Mouse (Mus musculus) retina, adult 2 months (tissue): Measurements from ENCODE around the gene Axin2.
A peak's percentile ranks its signal among the peaks of the same experiment; 100 is the strongest.
"Not testable (repeated sequence)": the region's sequence is repeated elsewhere in the genome, so short reads cannot be mapped to it uniquely, and the experiment has no call there.

Experiments
- DNase-seq: peaks from one replicate; pipeline ENCODE4 v3.0.0-alpha.2; 2012; ENCODE audit warnings: low read depth, low spot score

Gene Axin2

DNA sequence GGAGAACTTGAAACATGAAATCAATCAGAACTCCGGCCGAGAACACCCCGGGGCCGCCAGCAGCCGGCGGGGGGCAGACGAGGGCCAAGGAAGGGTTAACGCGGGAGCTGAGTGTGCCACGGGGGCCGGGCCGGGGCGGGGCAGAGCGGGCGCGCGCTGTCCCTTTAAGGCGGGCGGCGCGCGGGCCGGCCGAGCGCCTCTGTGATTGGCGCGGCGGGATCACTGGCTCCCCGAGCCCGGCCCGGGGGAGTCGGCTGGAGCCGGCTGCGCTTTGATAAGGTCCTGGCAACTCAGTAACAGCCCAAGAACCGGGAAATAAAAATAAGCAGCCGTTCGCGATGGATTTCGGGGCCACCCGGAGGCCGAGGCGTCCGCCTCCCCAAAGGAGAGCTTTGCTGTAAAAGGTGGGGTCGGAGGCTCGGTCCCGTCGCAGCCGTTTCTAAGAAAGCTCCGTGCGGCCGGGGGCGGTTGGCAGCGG is at the start of gene Axin2:
Gene Axin2, plus strand, starts transcription at position 192 of the 478 bp plus-strand sequence.
- DNase-seq = peak; percentile 73

DNA sequence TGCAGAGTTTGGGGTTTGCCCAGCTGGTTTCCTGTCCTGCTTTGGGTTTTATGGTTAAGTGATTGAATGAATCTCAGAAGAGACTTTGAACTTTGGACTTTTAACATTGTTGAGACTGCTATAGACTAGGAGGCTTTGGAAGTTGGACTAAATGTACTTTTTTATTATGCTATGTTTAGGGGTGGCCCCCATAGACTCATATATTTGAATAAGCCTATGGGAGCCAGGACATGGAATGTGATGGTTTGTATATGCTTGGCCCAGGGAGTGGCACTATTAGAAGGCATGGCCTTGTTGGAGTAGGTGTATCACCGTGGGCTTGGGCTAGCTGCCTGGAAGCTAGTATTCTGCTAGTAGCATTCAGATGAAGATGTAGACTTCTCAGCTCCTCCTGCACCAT is 48.9 kb upstream of the Axin2 start:
- not testable (repeated sequence) for DNase-seq

DNA sequence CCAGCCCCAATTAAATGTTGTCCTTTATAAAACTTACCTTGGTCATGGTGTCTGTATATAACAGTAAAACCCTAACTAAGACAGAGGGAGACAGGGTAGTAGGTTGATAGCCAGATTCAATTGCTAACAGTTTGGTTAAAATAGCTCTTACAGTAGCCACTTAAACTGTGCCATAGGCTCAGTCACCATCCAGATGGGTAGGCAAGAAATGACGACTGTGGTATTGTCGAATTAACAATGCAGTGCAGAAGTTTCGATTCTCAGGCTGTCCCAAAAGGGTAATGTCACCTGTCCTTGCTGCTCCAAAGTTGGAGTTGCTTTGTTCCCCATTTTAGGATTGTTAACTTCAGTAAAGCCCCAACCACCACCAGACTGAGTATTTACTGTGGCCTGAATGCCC is 48.4 kb upstream of the Axin2 start:
- DNase-seq = no peak

DNA sequence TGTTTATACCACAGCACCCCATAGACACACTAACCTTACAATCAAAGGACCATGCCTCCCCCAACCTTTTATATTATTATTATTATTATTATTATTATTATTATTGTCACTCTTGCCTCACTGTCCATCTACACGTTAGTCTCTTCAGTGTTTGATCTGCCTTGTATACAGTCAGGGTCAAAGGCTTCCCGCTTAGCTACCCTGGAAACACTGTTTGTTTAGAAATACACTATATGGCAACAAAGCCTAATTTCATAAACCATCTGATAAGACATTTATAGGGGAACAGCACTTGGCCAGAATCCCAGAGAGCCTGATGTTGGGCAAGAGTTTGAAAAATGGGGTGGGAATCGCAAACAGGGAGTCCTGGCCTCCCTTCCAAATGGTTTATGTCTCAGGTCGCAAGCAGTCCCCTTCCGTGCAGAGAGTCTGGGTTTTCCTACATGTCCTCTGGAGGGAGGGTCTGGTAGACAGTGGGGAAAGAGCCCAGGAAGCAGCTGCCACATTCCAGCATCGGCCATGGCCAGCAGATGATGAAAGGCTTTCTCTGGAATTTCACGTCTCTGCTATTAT is 43.4 kb upstream of the Axin2 start:
- no peak for DNase-seq

DNA sequence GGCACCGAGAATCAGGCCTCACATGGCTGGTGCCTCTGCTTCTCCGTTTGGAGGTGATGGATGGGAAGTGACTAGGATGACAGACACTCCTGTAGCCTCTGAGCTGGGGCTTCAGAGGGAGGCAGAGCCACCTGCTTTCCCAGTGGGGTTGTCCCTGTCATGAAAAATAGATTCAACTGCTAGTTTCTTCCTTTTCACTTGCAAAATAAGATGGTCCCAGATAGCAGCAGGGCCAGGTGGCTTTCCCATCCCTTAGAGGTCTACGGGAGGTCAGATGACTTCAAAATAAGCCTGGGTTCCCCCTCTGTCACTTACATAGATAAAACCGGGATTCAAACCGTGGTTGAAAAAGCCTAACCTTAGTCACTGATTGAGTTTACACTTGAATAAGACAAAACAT is 42.6 kb upstream of the Axin2 start:
- no peak for DNase-seq

DNA sequence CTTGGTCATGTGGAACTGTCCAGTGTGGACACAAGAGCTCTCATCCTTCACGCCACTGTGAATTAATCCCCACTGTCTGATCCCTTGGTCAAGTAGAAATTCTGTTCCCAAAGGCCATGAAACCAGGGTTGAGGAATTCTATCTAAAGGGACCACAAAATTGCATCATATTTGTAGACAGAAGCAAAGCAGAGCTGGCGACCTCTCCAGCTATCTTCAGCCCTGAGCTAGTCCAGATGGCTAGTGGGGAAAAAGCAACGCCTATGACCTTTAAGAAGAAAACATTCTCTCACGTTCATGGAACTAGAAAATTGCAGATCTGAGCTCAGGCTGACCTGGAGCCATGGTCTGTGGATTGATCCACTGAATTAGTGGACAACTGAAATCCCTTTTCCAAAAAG is 39.6 kb upstream of the Axin2 start:
- no peak for DNase-seq

DNA sequence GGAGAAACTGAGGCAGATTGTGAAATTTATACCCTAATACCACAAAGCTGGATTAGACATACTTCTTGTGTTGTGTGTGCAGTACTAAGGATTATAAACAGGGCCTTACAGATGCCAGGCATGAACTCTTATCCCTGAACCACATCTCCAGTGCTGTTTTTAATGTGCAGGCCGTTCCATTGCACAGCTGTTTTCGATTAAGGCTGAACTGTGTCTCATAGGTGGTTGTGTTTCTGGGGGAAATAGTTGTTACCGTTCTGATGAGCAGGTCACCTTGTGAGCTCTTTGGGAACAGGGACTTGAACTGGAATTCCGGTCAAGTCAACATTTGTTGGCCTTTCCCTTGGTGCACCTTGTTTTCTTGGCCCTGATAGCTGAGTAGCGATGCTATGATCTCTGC is 38.5 kb upstream of the Axin2 start:
- no peak for DNase-seq

DNA sequence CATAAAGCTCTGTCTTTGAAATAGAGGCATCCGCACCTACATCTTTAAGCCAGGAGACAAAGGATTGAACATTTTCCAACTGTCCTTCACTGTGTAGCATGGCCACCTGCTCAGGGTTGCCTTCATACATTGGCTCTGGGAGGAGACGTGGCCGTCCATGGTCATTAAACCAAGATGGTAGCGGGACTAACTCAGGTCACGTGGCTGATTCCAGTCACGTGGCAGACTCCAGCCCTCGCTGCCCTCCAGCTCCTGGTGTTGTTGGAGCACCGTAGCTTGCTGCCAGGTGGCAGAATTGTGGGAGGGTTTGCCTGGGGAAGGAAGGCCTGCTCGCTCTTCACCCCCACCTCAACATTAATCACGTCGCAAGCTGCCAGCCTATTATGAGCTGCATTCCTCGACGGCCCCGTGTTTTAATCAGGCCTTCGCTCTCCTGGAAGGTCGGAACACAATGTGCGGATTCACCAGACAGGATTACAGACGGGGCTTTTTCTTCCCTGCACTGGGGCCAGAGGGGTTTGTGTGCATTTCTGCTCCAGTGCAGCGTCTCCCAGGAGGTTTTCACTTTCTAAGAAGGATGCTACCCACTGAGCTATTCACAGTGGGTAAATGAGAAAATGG is 34.8 kb upstream of the Axin2 start:
- DNase-seq = no peak

DNA sequence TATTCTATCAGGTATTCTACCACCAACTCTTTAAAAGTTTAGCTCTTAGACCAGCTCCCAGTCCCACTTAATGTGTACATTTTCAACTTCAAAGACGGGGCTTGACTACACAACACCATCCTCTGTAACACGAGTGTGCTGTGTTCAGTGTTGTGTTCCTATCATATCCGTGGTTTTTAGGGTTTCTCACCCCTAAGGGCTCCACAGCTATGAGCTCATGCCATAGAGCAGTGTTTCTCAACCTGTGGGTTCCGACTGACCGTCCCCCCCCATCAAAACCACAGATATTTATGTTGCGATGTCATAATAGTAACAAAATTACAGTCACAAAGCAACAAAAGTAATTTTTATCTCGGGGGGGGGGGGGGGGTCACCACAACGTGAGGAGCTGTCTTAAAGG is 34.1 kb upstream of the Axin2 start:
- DNase-seq = no peak

DNA sequence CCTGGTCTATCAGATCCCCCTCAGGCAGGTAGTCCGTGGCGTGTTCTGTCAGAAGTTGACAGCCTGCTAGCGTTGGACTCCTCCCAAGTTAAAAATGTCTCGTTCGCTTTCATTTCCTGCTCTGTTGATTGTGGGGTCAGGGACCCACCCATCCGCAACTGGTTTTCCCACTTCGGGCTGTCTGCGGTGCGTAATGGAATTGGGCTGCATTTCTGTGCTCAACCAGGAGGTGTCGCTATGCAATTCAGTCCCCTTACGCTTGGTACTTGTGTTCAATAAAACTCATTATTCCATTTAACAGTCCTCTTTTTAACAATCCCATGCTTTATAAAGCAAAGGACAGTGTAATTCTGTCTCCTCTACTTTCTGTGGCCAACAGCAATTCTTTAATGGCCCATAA is 31.0 kb upstream of the Axin2 start:
- no peak for DNase-seq

DNA sequence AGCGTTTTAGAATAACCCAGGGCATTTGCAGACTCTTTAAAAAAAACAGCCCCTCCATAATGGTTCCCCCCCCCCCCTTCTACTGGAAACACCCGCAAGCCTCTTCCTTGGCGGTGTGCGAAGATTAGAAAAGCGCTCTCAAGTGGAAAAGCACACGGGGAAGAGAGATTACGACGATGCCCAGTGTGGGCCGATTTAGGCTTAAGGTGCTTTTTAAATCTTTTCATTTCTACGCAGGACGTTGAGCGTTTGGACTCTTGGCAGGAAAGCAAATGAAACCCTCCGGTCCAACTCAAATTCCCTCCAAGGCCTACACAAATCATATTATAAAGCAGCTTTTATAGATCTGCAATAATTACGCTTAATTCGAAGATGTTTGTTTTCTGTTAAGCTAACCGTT is 29.6 kb upstream of the Axin2 start:
- no peak for DNase-seq

DNA sequence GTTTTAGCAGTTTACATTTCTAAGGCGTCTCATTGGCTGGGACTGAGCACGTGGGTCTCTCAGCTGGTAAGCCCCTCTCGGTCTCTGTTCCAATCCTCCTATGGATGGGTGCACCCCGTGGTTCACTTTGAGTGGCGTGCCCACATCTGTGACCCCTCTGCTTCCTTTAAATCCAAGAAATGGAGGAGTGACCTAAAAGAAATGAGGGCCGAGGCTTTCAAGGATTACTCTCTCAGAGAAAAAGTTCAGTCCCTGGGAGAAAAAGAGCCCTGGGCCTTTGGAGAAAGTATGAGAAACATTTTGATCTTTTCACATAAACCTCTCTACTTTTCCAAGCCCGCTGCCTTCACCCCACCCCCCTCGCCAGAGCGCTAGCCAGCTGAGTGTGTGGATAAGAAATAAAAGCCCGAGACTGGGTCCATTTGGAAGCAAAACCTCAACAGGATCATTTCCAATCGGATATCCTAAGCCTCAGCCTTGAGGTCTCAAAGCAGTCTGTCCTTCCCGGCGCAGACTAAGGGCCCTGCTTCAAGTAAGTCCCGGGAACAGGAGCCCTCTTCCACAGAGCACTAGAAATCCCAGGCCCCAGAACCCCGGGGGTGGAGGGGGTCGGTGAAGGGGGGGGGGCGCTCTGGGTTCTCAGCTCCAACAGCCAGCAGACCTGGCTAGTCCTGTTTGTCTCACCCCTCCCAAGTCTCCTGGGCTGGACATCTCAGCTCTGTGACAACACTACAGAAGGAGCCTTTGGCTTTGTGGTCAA is 28.9 kb upstream of the Axin2 start:
- no peak for DNase-seq

DNA sequence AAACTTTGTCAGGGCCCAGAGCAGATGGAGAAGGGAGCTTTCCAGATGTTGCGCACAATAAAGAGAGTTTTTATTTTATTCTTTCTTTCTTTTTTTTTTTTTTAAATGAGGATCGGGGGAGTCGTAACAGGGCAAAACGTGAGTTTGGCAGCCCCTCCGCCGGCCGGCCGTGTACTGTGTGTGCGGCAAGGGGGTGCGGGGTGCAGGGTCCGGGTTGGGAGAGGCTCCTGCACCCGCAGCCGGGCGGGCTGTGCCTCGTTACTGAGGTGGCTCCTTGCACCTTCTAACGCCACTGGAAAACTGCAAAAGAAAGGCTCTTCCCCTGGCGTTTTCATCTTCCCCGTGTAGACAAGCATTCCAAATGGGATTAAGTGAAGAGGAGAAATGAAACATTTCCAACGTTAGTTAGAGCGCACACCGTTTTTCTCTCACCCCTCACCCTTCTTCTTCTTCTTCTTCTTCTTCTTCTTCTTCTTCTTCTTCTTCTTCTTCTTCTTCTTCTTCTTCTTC is 28.2 kb upstream of the Axin2 start:
- no peak for DNase-seq

DNA sequence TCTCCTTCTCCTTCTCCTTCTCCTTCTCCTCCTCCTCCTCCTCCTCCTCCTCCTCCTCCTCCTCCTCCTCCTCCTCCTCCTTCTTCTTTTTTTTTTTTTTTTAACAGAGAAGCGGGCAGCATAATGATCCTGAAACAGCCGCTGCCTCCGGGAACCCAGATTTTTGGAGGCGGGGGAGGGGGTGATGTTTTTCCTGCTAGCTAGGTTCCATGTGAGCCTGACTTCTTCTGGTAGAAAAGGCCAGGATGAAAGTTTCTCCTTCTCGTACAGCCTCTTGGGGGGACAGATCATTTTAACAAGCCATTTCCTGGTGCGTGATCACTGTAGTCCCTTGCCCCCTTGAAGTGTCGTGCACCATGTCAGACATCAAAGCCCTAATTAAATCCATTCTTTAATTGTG is 27.7 kb upstream of the Axin2 start:
- no peak for DNase-seq

DNA sequence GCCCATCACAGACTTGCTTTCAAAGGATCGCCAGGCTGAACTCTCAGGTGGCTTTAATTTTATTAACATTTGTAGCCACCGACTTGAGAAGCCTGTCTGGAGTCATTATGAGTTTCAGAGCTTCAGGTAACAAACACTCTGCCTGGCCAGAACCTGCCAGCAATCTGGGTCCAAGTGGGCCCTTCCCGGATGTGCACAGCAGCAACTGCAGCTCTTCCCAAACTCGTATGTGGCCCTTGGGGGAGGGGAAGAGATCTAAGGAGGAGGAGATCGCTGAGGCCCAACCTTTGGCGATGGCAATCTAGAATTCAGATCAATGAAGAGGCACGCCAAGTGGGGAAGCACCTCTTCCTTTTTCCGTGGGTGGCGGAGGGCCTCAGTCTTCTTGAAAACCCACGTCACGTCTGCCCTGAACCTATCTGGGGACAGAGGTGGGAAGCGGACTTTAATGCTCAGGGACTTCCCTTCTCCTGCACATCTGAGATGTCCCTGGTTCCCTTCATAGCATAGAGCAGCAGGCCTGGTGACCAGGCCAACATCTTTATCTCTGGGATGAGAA is 26.8 kb upstream of the Axin2 start:
- no peak for DNase-seq

DNA sequence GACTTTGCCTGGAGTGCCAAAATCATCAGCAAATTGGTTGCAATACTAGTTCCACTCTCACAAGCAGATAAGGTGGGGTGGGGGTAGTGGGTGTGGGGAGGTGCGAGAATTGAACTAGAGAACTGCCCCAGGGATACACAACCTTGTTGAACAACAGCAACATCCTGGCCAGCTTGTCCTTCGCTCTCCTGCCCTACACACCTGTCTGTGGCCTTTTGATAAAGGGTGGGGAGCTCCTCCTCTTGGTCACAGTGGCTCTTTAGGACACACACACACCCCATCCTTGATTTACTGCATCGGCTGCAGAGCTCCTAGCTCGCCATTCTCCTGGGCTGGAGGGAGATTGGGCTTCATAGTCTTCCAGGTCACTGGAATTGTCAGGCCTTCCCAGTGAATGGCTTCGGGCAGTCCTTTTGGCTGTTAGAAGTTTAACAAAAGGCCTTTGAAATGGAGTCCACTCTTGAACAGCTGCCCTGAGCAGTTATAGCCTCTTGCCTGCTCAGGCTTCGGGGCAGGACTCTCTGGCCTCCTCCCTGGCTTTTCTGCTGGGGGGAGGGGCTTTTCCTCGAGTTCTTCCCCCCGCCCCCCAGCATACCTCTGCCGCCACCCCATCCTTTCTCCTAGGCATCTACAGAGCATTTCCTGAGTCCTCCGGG is 26.2 kb upstream of the Axin2 start:
- no peak for DNase-seq

DNA sequence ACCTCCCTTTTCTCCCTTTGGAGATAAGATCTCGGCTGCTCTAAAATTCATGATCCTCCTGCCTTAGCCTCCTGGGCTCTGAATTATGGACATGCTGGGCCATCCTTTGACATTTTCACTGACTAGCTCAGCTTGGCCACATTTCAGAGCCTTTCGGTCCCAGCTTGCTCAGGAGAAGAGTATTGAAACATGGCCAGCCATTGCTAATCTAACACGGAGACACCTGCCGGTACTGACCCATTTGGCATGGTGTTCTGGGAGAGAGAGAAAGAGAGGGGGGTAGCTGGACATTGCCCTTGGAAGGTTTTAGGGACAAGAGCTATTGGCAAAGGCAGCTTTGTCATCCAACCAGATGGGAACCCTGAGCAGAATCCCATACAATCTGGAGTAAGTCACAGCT is 23.1 kb upstream of the Axin2 start:
- DNase-seq = no peak

DNA sequence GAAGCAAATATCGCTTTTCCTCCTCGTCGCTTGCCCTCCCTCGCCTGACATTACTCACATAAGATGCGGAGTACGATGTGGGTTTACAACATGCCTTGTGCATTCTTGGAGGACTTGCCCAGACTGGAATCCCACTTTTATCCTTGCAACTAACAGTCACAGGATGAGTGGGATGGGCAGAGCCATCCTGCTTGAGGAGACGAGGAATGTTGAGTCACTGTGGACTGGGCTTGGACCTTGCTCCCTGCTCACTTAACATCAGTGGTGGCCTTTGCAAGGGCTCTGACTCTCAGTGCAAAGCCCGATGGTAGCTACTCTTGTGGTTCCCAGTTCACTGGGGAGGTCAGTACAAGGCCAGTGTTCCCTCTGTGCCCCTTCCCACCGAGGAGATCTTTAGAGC is 22.1 kb upstream of the Axin2 start:
- DNase-seq = no peak

DNA sequence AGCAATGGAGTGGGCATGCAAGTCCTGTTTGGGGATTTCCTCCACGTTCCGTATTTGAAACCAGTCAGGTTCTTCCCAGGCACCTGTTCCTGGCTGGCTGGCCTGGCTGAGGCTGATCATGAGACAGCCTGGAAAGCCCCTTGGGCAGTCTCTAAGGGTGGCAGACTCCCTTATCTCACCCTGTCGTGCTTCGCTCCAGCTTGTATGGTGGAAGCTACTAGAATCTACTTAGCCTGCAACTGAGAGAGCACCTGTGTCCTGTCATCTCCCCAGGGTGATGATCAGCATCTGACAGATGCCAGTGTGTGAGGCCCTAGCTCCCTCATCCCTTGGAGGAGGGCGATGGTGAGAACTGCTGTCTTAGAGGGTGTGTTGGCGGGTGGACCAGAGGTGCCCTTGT is 21.7 kb upstream of the Axin2 start:
- no peak for DNase-seq

DNA sequence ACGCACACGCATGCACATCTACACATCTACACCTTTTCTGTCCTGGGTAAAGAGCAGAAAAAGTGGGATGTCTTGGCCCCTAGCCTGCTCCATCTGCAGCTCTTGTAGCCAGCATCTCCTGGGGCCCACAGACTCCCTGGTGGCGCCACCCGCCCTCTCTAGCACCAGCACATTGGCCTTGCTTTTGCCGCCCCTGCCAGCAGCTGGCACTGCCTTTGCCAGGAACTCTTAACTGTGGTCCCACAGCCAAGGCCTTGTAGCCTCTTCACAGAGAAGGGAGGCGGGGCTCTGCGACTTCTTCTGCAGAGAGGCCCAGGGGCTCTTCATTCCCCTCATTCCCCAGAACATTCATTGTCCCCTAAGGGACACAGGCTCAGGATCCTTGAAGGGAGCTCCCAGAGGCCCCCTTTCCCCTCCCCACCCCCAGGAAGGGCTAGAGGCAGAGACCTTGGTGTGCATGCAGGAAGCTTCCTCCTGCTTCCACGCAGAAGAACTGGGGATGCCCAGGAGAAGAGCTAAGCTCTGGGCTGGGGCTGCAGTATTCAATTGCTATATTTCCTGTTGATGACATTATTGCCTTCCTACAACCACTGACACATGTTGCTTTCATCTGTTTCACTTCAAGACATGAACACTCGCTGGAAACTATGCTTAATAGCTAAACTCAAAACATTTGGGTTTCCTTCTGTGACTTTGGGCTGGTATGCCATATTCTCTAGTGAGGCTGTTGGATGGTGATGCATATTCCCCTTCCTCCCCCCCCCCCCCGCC is 19.2 kb upstream of the Axin2 start:
- no peak for DNase-seq

DNA sequence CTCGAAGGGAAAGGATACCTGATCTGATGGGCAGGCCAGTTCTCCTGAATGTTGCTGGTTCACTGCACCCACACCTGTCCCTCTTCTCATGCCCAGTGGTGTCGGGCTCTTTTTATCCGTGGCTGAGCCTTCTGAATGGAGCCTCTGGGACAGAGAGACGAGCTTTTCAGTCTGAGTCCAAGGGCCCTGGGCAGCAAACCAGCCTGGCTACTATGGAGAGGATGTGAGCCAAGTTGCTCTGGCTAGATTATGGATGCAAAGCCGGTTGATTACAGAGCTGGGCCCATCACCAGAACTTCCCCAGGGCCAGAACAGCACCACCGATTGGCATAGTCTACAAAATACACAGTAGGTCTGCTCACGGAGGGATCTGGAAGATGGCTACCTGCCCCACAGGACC is 18.5 kb upstream of the Axin2 start:
- no peak for DNase-seq
